Mouse (Mus musculus): ENCODE results near the gene Igsf8. TPM values are rescaled to one million over a fixed set of nuclear protein-coding genes. Genes with fewer than 3 reads are reported as not detected.

Igsf8 gene
- polyA plus RNA-seq, 1 experiment, result not detected

- no peak overlapping the region for H3K4me3 ChIP-seq (ENCODE audit: insufficient read depth, low read depth, low read length)
- WGBS, result 88% methylated on average over 3 of the region's 3 CpGs
- peaks cover 24% of the 10 kb centered on the region for H3K4me1 ChIP-seq (ENCODE audit: control insufficient read depth, insufficient read depth, low read length)
- no peak overlapping the region for H3K27ac ChIP-seq (ENCODE audit: insufficient read depth, low read depth, low read length)
- no peak for TF ChIP-seq POLR2A (IDR thresholded peaks at IDR 0.05; ENCODE audit: insufficient read depth, low read depth, low read length)
- TF ChIP-seq CTCF (IDR thresholded peaks at IDR 0.05; ENCODE audit: insufficient read depth, low read depth, low read length), result no peak
Measured at GRCm38 (mm10) chr1:172305635-172306034, 44.2 kb downstream of the Igsf8 start.

GRCm38 (mm10) chr1:172306196-172306595, 44.8 kb downstream of the Igsf8 start:
- 0 out of 2 replicates have a peak overlapping the region, but pooled peaks have one; percentile 20 for H3K27ac ChIP-seq (ENCODE audit: insufficient read depth, low read depth, low read length)
- 88% methylated on average over 4 of the region's 4 CpGs for WGBS
- TF ChIP-seq POLR2A (IDR thresholded peaks at IDR 0.05; ENCODE audit: insufficient read depth, low read depth, low read length) (no peak), CTCF (IDR thresholded peaks at IDR 0.05; ENCODE audit: insufficient read depth, low read depth, low read length) (no peak)
- peaks cover 22% of the 10 kb centered on the region for H3K4me1 ChIP-seq (ENCODE audit: control insufficient read depth, insufficient read depth, low read length)
- no peak overlapping the region for H3K4me3 ChIP-seq (ENCODE audit: insufficient read depth, low read depth, low read length)

DNA sequence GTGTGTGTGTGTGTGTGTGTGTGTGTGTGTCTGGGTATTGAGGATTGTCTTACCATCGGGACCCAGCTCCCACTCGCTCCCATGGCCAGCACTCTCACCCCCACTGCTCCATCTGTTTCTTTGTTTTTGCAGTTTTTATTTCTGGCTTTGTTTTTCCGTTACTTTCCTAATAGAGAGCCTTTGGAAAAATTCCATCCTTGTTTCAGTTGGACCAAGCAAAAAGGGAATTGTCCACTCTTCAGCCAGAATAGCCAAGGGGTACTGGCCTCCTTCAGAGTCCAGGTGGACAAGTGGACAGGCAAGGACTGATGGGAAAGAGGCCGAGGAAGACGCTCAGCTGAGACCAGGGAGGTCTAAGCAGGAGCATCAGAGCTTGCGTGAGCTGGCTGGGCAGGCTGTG, 45.4 kb downstream of the Igsf8 start:
- no peak for TF ChIP-seq CTCF (IDR thresholded peaks at IDR 0.05; ENCODE audit: insufficient read depth, low read depth, low read length)
- no peak for TF ChIP-seq POLR2A (IDR thresholded peaks at IDR 0.05; ENCODE audit: insufficient read depth, low read depth, low read length)
- Histone ChIP-seq H3K4me3 (ENCODE audit: insufficient read depth, low read depth, low read length) (no peak overlapping the region), H3K27ac (ENCODE audit: insufficient read depth, low read depth, low read length) (peak overlapping the region; percentile 42), H3K4me1 (ENCODE audit: control insufficient read depth, insufficient read depth, low read length) (peaks cover 25% of the 10 kb centered on the region)
- WGBS, result 49% methylated on average over 6 of the region's 6 CpGs

DNA sequence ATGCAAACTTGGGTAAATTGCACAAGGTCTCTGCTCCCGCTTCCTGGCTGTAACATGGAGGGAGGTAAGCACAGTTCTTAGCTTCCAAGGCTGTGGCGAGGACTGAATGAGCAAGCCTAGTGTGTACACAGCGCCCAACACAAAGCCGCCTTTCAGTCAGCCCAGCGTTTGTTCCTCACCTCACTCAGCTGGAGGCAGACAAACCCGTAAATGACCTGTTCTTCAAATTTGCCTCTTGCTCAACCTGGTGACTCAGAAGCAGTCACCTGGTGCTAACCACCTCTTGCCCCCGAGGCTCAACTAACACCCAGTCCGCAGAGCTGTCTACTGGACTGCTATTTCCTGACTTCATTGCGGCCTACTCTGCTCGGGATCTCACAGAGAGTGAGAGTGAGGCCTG, 46.5 kb downstream of the Igsf8 start:
- WGBS, result 61% methylated on average over 10 of the region's 10 CpGs
- Histone ChIP-seq H3K4me3 (ENCODE audit: insufficient read depth, low read depth, low read length) (no peak overlapping the region), H3K27ac (ENCODE audit: insufficient read depth, low read depth, low read length) (peak overlapping the region; percentile 42; the same call in 1 of the 2 replicates), H3K4me1 (ENCODE audit: control insufficient read depth, insufficient read depth, low read length) (peaks cover 27% of the 10 kb centered on the region)
- no peak for TF ChIP-seq CTCF (IDR thresholded peaks at IDR 0.05; ENCODE audit: insufficient read depth, low read depth, low read length)
- no peak for TF ChIP-seq POLR2A (IDR thresholded peaks at IDR 0.05; ENCODE audit: insufficient read depth, low read depth, low read length)

DNA sequence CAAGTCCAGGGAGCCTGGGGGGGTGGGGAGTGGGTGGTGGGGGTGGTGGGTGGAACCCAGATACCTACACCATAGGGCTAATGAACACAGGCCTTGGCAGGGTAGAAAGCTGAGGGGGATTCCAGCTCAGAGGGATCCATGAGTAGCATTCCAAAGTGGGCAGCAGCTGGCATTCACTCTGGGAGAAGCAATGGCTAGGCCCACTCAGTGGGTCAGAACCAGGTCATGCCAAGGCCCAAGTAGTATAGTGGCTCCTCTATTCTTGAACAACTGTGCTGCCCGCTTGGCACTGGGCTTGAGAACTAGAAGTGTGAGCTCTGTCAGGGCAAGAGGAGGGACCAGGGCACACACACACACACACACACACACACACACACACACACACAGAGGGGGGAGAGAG, 47.0 kb downstream of the Igsf8 start:
- Histone ChIP-seq H3K4me1 (ENCODE audit: control insufficient read depth, insufficient read depth, low read length) (peaks cover 31% of the 10 kb centered on the region), H3K4me3 (ENCODE audit: insufficient read depth, low read depth, low read length) (no peak overlapping the region), H3K27ac (ENCODE audit: insufficient read depth, low read depth, low read length) (no peak overlapping the region)
- TF ChIP-seq CTCF (IDR thresholded peaks at IDR 0.05; ENCODE audit: insufficient read depth, low read depth, low read length) (no peak), POLR2A (IDR thresholded peaks at IDR 0.05; ENCODE audit: insufficient read depth, low read depth, low read length) (no peak)
- 100% methylated on average over 1 of the region's 1 CpGs for WGBS

DNA sequence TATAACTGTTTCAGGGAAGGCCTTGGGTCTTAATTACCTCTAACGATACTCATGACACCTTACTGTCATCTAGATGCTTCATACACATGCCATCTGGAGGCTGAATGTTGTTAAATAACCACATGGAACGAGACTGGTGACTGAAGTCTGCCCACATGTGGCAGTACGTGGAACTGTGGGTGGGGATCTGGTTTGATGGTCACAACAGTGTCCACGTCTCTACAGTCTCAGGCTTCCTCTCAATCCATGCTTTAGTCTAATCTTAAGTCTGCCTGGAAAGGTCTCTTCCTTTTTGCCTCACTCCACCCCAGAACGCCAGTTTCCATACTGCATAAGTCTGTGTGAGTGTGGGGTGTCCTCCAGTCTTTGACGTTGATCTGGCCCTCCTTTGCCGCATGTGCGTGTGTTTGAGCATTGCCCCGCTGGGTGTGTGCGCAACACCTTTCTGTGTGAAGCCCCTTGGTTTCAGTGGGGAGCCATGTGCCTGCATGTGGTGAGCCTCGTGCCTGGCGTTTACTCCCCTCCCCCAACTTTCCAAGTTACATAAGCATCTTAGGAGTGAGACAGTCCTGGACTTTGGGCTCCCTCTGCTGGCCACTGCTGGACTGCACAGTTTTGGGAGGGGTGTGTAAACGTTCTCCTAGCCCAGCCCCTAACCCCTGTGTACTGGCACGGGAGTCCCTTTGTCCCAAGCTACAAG, 48.4 kb downstream of the Igsf8 start:
- H3K4me1 ChIP-seq (ENCODE audit: control insufficient read depth, insufficient read depth, low read length), result peaks cover 41% of the 10 kb centered on the region
- H3K4me3 ChIP-seq (ENCODE audit: insufficient read depth, low read depth, low read length), result peak overlapping the region; percentile 19
- peak overlapping the region; percentile 98 for H3K27ac ChIP-seq (ENCODE audit: insufficient read depth, low read depth, low read length)
- under 1% methylated on average over 14 of the region's 14 CpGs for WGBS
- TF ChIP-seq CTCF (IDR thresholded peaks at IDR 0.05; ENCODE audit: insufficient read depth, low read depth, low read length), result peak; percentile 75
- TF ChIP-seq POLR2A (IDR thresholded peaks at IDR 0.05; ENCODE audit: insufficient read depth, low read depth, low read length), result no peak

DNA sequence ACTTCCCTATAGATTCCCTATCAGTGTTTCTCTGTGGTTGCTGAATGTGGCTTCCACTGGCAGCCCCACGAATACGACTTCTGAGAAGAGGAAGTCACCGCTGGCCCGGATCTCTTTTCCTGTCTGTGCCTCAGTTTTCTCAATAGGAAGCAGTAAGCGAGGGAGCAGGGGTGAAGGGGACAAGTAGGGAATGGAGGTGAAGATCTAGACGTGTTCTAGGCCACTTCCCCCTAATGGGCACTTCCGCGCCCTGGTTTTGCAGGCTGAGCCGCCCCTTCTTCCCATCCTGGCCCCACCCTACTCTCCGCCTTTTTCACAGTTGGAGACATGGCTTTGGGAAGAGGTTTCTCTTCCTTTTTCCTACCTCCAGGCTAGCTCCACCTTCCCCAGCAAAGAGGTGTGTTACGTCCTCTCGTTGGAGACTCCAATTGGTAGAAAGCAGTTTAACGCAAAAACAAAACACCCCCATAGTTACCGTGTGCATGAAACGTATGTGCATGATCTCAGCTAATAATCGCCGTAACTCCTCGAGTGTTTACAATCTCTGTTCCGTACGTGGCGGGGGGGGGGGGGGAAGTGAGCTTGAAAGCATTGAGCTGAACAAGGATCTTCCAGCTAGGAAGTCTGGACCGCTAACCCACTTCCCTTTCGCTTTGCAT, 49.9 kb downstream of the Igsf8 start:
- TF ChIP-seq POLR2A (IDR thresholded peaks at IDR 0.05; ENCODE audit: insufficient read depth, low read depth, low read length) (0 out of 2 replicates have a peak, but pooled peaks have one; percentile 13), CTCF (IDR thresholded peaks at IDR 0.05; ENCODE audit: insufficient read depth, low read depth, low read length) (no peak)
- WGBS, result 19% methylated on average over 23 of the region's 23 CpGs
- Histone ChIP-seq H3K4me3 (ENCODE audit: insufficient read depth, low read depth, low read length) (peak overlapping the region; percentile 81), H3K27ac (ENCODE audit: insufficient read depth, low read depth, low read length) (peak overlapping the region; percentile 96), H3K4me1 (ENCODE audit: control insufficient read depth, insufficient read depth, low read length) (peaks cover 45% of the 10 kb centered on the region)

DNA sequence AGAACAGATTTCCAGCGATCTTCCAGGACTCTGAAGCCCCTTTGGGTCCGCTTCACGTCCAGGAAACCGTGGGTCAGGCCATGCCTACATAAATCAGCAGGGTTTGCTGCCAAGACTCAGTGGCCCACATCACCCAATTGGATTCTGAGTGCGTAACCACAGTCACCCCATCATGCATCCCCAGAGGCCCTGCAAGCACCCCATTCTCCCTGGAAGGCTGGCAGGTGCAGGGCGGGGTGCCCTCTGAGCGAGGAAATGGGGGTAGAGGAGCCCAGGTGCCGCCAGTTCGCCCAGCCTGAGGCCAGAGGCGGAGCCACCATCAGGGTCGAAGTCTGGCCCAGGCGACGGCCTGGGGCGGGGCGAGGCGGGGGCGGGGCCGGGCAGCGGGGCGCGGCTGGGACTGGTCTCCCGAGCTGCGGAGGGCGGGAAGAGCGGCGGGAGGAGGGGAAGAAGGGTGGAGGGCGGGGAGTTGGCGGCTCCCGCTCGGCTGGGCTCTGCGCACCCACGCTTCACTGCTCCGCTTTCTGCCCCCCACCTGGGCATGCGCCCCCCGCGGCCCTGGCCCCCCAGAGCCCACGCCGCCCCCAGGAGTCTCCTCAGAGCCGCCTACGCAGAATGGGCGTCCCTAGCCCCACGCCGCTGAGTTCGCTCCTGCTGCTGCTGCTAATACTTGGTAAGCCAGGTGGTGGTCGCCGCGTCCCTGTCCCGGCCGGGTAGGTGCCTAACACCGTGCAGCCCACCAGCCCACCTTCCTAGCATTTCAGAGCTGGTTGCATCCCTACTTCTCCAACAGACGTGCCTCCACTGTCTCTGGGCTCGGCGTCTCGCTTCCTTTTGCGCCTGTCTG, 50.7 kb downstream of the Igsf8 start:
- Histone ChIP-seq H3K27ac (ENCODE audit: insufficient read depth, low read depth, low read length) (peak overlapping the region; percentile 96), H3K4me3 (ENCODE audit: insufficient read depth, low read depth, low read length) (peak overlapping the region; percentile 81), H3K4me1 (ENCODE audit: control insufficient read depth, insufficient read depth, low read length) (peaks cover 43% of the 10 kb centered on the region)
- WGBS, result under 1% methylated on average over 52 of the region's 55 CpGs
- TF ChIP-seq POLR2A (IDR thresholded peaks at IDR 0.05; ENCODE audit: insufficient read depth, low read depth, low read length) (no peak), CTCF (IDR thresholded peaks at IDR 0.05; ENCODE audit: insufficient read depth, low read depth, low read length) (no peak)
